Mouse (Mus musculus): Measurements from ENCODE around the gene Lurap1l. TPM values are rescaled to one million over a fixed set of nuclear protein-coding genes. Genes with fewer than 3 reads are reported as not detected.

Lurap1l gene
- polyA plus RNA-seq, 1 experiment from 2014 or later, result 4.4 TPM

DNA sequence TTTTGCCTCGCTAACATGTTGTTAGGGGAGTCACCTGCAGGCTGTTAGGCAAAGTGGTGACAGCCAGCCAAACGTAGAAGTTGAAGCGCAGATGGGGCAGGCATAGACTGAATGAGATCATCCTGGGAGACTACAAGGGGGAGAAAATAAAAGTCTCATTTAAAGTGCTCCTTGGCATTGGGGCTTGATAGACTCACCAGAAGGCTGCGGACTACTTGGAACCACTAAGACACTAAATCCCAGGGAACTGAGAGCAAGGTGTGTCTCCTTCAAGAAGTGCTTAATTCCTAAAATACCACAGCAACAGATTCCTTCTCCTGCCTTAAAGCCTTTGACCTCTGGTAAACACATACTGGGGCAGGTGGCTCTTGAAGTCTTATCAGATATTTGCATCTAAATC is 35.4 kb upstream of the Lurap1l start:
- H3K36me3 ChIP-seq (ENCODE audit: control insufficient read depth, insufficient read depth, low read length), result no peaks in the 10 kb centered on the region
- H3K27me3 ChIP-seq (ENCODE audit: control insufficient read depth, insufficient read depth, low read length), result no peaks in the 10 kb centered on the region
- DNase-seq (ENCODE audit: low spot score) (no peak), ATAC-seq (ENCODE audit: low FRiP score) (no peak)
- H3K9me3 ChIP-seq (ENCODE audit: control insufficient read depth, low read length), result no peaks in the 10 kb centered on the region
- no peak overlapping the region for H3K9ac ChIP-seq (ENCODE audit: low read depth, low read length)
- 67% methylated on average over 4 of the region's 4 CpGs for WGBS
- H3K27ac ChIP-seq (ENCODE audit: low read depth, low read length), result no peak overlapping the region
- H3K4me2 ChIP-seq (replicated peaks; ENCODE audit: low read depth, low read length), result no peak overlapping the region
- H3K4me1 ChIP-seq (replicated peaks; ENCODE audit: control insufficient read depth, insufficient read depth, low read length), result no peaks in the 10 kb centered on the region
- H3K4me3 ChIP-seq (ENCODE audit: low read depth, low read length), result no peak overlapping the region

DNA sequence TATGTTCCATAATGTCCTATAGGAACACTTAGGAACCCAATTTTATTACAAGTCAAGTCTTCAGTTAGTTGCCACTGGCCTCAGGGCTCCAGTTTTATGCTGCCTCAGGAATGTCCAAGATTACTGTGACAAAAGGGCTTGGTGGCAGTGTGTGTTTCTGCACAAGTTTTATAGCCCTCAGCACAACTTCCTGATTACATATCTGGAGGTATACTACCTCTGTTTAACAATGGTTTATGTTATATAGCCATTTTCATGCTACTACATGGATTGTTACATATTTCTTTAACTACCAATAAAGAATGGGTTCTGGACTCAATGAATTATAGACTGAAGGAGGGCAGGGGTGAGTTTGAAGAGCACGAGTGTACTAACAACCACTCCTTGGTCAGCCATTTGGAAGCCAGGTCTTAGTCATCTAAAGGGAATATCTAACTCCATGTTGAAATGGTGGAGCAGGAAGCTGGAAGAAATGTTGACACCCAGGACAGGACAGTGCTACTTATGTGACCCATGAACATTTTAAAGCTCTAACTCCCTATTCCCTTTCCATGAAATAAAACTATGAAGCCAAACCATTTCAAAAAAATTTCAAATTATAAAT is 28.3 kb upstream of the Lurap1l start:
- no peaks in the 10 kb centered on the region for H3K36me3 ChIP-seq (ENCODE audit: control insufficient read depth, insufficient read depth, low read length)
- H3K9ac ChIP-seq (ENCODE audit: low read depth, low read length), result no peak overlapping the region
- no peak overlapping the region for H3K4me3 ChIP-seq (ENCODE audit: low read depth, low read length)
- H3K4me2 ChIP-seq (replicated peaks; ENCODE audit: low read depth, low read length), result no peak overlapping the region
- H3K27ac ChIP-seq (ENCODE audit: low read depth, low read length), result no peak overlapping the region
- H3K27me3 ChIP-seq (ENCODE audit: control insufficient read depth, insufficient read depth, low read length), result no peaks in the 10 kb centered on the region
- DNase-seq (ENCODE audit: low spot score) (no peak), ATAC-seq (ENCODE audit: low FRiP score) (no peak)
- no peaks in the 10 kb centered on the region for H3K4me1 ChIP-seq (replicated peaks; ENCODE audit: control insufficient read depth, insufficient read depth, low read length)
- 93% methylated on average over 1 of the region's 1 CpGs for WGBS
- no peaks in the 10 kb centered on the region for H3K9me3 ChIP-seq (ENCODE audit: control insufficient read depth, low read length)

DNA sequence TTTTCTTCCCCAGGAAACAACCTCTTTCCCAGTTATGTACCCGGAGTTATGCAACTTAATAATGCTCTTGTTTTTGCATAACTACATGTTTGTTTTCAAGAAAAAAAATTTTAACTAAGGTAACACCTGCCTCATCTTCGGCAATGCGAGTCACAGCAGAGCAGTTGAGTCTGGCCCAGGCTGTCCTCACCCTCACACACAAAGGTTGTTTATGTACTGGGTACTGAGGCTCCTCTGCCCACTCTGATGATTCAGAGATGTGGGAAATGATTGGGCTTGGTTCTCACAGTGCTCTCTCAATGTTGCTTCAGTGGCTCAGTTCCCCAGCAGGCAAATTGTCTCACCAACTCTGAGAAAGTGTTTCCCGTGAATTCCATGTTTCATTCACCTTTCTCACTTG is 23.8 kb upstream of the Lurap1l start:
- no peaks in the 10 kb centered on the region for H3K9me3 ChIP-seq (ENCODE audit: control insufficient read depth, low read length)
- WGBS, result 79% methylated on average over 4 of the region's 4 CpGs
- H3K36me3 ChIP-seq (ENCODE audit: control insufficient read depth, insufficient read depth, low read length), result no peaks in the 10 kb centered on the region
- no peaks in the 10 kb centered on the region for H3K27me3 ChIP-seq (ENCODE audit: control insufficient read depth, insufficient read depth, low read length)
- no peak overlapping the region for H3K4me3 ChIP-seq (ENCODE audit: low read depth, low read length)
- H3K27ac ChIP-seq (ENCODE audit: low read depth, low read length), result no peak overlapping the region
- no peaks in the 10 kb centered on the region for H3K4me1 ChIP-seq (replicated peaks; ENCODE audit: control insufficient read depth, insufficient read depth, low read length)
- no peak overlapping the region for H3K9ac ChIP-seq (ENCODE audit: low read depth, low read length)
- ATAC-seq (ENCODE audit: low FRiP score), result no peak
- no peak overlapping the region for H3K4me2 ChIP-seq (replicated peaks; ENCODE audit: low read depth, low read length)
- DNase-seq (ENCODE audit: low spot score), result no peak

DNA sequence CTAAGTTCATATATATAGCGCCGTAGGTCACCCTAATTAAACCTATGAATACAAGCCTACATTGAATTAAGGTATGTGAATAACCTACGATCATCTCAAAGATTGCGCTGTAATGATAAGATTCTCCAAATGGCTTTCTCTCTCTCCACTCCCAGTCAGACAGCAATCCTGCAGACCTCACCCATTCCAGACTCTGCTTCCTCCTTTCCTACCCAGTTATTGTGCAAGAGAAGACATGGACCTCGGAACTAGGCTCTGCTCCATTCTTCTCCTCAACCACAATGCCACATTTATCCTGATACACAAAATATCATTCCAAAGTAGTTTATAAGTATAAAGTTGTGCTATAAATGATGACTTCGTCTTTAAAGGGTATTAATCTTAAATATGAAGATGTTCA is 19.4 kb upstream of the Lurap1l start:
- 94% methylated on average over 6 of the region's 6 CpGs for WGBS
- Histone ChIP-seq H3K4me1 (replicated peaks; ENCODE audit: control insufficient read depth, insufficient read depth, low read length) (no peaks in the 10 kb centered on the region), H3K27me3 (ENCODE audit: control insufficient read depth, insufficient read depth, low read length) (no peaks in the 10 kb centered on the region), H3K27ac (ENCODE audit: low read depth, low read length) (no peak overlapping the region), H3K36me3 (ENCODE audit: control insufficient read depth, insufficient read depth, low read length) (no peaks in the 10 kb centered on the region), H3K4me3 (ENCODE audit: low read depth, low read length) (no peak overlapping the region), H3K4me2 (replicated peaks; ENCODE audit: low read depth, low read length) (no peak overlapping the region), H3K9me3 (ENCODE audit: control insufficient read depth, low read length) (no peaks in the 10 kb centered on the region), H3K9ac (ENCODE audit: low read depth, low read length) (no peak overlapping the region)
- DNase-seq (ENCODE audit: low spot score), result no peak
- no peak for ATAC-seq (ENCODE audit: low FRiP score)

DNA sequence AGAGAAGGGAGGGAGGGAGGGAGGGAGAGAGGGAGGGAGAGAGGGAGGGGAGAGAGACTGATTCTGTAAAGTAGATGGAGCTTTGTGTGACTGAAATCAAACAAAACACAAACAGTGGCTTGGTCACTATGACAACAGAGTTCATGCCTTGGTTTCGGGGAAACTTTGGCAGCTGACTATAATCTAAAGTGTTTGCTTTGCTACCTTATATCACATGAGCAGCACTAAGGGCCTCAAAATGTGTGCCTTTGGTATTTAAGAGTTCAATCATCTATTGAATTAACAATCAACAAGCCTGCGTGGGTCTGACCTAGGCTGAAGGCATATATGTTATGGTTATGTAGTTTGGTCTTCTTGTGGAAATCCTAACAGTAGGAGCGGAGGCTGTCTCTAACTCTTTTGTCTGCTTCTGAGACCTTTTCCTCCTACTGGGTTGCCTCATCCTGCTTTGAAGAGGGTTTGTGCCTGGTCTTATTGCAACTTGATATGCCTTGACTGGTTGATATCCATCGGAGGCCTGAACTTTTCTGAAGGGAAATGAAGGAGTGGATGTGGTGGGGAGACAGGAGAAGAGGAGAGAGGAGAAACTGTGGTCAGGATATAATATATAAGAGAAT is 15.1 kb upstream of the Lurap1l start:
- no peak overlapping the region for H3K27ac ChIP-seq (ENCODE audit: low read depth, low read length)
- H3K9ac ChIP-seq (ENCODE audit: low read depth, low read length), result no peak overlapping the region
- no peak overlapping the region for H3K4me2 ChIP-seq (replicated peaks; ENCODE audit: low read depth, low read length)
- H3K27me3 ChIP-seq (ENCODE audit: control insufficient read depth, insufficient read depth, low read length), result no peaks in the 10 kb centered on the region
- H3K36me3 ChIP-seq (ENCODE audit: control insufficient read depth, insufficient read depth, low read length), result no peaks in the 10 kb centered on the region
- ATAC-seq (ENCODE audit: low FRiP score) (no peak), DNase-seq (ENCODE audit: low spot score) (no peak)
- no peaks in the 10 kb centered on the region for H3K9me3 ChIP-seq (ENCODE audit: control insufficient read depth, low read length)
- 63% methylated on average over 4 of the region's 4 CpGs for WGBS
- H3K4me3 ChIP-seq (ENCODE audit: low read depth, low read length), result no peak overlapping the region
- no peaks in the 10 kb centered on the region for H3K4me1 ChIP-seq (replicated peaks; ENCODE audit: control insufficient read depth, insufficient read depth, low read length)

DNA sequence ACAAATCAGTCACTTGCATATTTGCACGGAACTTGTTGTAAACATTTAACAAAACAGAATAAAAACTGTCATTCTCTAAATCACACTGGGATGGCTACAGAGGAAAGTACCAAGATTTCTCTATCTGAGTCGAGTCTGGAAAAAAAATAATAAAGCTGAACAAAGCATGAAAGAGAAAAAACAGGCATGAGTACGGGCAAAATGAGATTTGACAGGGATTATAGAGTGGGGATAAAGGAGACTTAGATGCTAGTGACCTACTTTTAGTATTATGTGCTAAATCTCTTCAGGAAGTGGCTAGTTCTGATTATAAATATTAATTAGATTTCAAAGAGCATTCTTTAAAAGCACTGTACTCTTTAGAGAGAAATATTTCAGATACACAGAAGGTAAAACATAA is 3.7 kb upstream of the Lurap1l start:
- H3K27me3 ChIP-seq (ENCODE audit: control insufficient read depth, insufficient read depth, low read length), result no peaks in the 10 kb centered on the region
- ATAC-seq (ENCODE audit: low FRiP score) (no peak), DNase-seq (ENCODE audit: low spot score) (no peak)
- H3K9ac ChIP-seq (ENCODE audit: low read depth, low read length), result no peak overlapping the region
- no peak overlapping the region for H3K27ac ChIP-seq (ENCODE audit: low read depth, low read length)
- no peaks in the 10 kb centered on the region for H3K4me1 ChIP-seq (replicated peaks; ENCODE audit: control insufficient read depth, insufficient read depth, low read length)
- no peak overlapping the region for H3K4me2 ChIP-seq (replicated peaks; ENCODE audit: low read depth, low read length)
- no peaks in the 10 kb centered on the region for H3K9me3 ChIP-seq (ENCODE audit: control insufficient read depth, low read length)
- H3K36me3 ChIP-seq (ENCODE audit: control insufficient read depth, insufficient read depth, low read length), result no peaks in the 10 kb centered on the region
- WGBS, result 82% methylated on average over 3 of the region's 3 CpGs
- H3K4me3 ChIP-seq (ENCODE audit: low read depth, low read length), result no peak overlapping the region

DNA sequence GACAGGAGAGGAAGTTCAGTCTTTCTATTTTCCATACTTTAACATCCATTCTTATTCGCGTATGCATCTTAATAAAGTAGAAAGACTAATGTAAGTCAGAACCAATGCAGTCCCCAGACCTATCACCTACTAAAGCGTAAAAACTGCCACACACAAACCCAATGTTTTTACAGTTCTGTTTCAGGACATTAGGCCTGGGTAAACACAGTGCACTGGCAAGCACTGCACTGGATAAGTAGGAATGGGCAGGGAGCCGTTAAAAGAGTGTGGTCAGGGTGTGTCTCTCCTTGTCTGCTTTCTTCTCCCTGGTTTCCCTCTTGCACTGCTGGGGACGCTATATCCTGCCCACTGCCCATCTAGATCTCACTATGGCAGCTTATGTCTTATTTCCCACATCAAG is 2.5 kb upstream of the Lurap1l start:
- Histone ChIP-seq H3K9ac (ENCODE audit: low read depth, low read length) (no peak overlapping the region), H3K9me3 (ENCODE audit: control insufficient read depth, low read length) (no peaks in the 10 kb centered on the region), H3K4me3 (ENCODE audit: low read depth, low read length) (no peak overlapping the region), H3K4me1 (replicated peaks; ENCODE audit: control insufficient read depth, insufficient read depth, low read length) (no peaks in the 10 kb centered on the region), H3K27me3 (ENCODE audit: control insufficient read depth, insufficient read depth, low read length) (no peaks in the 10 kb centered on the region), H3K36me3 (ENCODE audit: control insufficient read depth, insufficient read depth, low read length) (no peaks in the 10 kb centered on the region), H3K27ac (ENCODE audit: low read depth, low read length) (no peak overlapping the region), H3K4me2 (replicated peaks; ENCODE audit: low read depth, low read length) (no peak overlapping the region)
- WGBS, result 72% methylated on average over 5 of the region's 5 CpGs
- ATAC-seq (ENCODE audit: low FRiP score), result no peak
- DNase-seq (ENCODE audit: low spot score), result no peak

DNA sequence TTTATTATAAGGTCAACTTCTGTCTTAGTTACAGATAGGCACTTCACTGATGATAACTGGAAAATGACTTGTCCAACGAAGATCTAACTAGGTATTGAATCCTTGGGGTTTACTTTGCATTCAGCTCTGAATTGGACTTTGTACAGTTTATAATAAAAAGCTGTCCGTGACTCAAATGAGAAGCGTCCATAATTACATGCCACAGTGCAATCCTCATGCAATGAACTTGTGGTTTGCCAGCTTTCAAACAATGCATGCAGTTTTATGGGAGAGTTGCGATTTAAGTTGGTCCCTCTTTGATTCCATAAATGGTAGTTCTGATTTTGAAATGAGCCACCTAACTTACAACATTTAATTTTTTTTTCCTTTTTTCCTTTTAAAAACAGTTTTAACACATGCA is 1.5 kb upstream of the Lurap1l start:
- ATAC-seq (ENCODE audit: low FRiP score) (no peak), DNase-seq (ENCODE audit: low spot score) (no peak)
- no peaks in the 10 kb centered on the region for H3K9me3 ChIP-seq (ENCODE audit: control insufficient read depth, low read length)
- H3K9ac ChIP-seq (ENCODE audit: low read depth, low read length), result no peak overlapping the region
- no peak overlapping the region for H3K4me3 ChIP-seq (ENCODE audit: low read depth, low read length)
- no peaks in the 10 kb centered on the region for H3K36me3 ChIP-seq (ENCODE audit: control insufficient read depth, insufficient read depth, low read length)
- H3K27ac ChIP-seq (ENCODE audit: low read depth, low read length), result no peak overlapping the region
- no peak overlapping the region for H3K4me2 ChIP-seq (replicated peaks; ENCODE audit: low read depth, low read length)
- no peaks in the 10 kb centered on the region for H3K27me3 ChIP-seq (ENCODE audit: control insufficient read depth, insufficient read depth, low read length)
- WGBS, result 87% methylated on average over 4 of the region's 4 CpGs
- no peaks in the 10 kb centered on the region for H3K4me1 ChIP-seq (replicated peaks; ENCODE audit: control insufficient read depth, insufficient read depth, low read length)

DNA sequence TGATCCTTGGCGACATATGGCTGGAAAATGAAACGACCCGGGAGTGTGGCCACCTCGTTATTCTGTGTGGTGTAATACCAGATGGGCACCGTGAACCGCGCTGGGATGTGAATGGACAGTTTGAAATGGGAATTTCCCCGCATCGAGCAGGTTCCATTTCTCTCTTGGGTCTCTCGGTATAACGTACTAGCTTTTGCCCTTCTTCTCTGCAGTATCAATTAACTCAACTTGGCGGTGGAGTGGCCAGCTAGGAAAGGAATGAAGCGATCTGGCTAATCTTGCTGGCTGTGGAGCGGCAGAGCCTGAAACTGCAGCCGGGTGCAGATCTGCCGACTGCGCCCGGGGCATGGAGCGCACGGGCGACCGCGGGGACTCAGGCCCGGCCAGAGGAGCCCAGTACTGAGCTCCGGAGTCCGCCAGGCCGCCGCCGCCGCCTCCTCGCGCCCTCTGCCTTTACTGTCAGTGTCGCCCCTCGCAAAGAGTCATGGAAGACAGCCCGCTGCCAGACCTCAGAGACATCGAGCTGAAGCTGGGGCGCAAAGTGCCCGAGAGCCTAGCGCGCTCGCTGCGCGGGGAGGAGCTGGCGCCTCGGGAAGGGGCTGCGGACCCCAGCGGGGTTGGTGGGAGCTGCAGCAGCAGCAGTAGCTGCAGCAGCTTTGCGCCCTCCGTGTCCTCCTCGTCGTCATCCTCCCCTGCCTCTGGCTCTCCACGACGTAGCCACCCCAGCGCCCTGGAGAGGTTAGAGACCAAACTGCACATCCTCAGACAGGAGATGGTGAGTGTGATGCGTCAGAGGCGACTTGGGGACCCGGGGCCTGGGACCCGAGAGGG is 640 bp downstream of the Lurap1l start:
- Histone ChIP-seq H3K4me3 (ENCODE audit: low read depth, low read length) (peak overlapping the region; percentile 70), H3K9ac (ENCODE audit: low read depth, low read length) (peak overlapping the region; percentile 71), H3K36me3 (ENCODE audit: control insufficient read depth, insufficient read depth, low read length) (no peaks in the 10 kb centered on the region), H3K9me3 (ENCODE audit: control insufficient read depth, low read length) (no peaks in the 10 kb centered on the region), H3K4me2 (replicated peaks; ENCODE audit: low read depth, low read length) (peak overlapping the region; percentile 82), H3K27ac (ENCODE audit: low read depth, low read length) (peak overlapping the region; percentile 91), H3K27me3 (ENCODE audit: control insufficient read depth, insufficient read depth, low read length) (no peaks in the 10 kb centered on the region), H3K4me1 (replicated peaks; ENCODE audit: control insufficient read depth, insufficient read depth, low read length) (no peaks in the 10 kb centered on the region)
- under 1% methylated on average over 51 of the region's 58 CpGs for WGBS
- ATAC-seq (ENCODE audit: low FRiP score) (peak; percentile 90), DNase-seq (ENCODE audit: low spot score) (peak; percentile 80)

Data from hindbrain, embryonic 11.5 days (tissue).